Mouse (Mus musculus) MEL (cell line): Measurements from ENCODE around the gene Iqcf3.

Experiments used
- CTCF ChIP-seq, 3 experiments: IDR thresholded peaks in 2 of 3; conservative IDR thresholded peaks in 1 of 3; 2 replicates each; pipeline ENCODE4 v1.5.1; 2011 to 2012; ENCODE audit warnings: low read length in 3 of 3, low read depth in 2 of 3, mild to moderate bottlenecking in 2 of 3, improper control_type of control experiment in 1 of 3, inconsistent platforms in 1 of 3, mixed read lengths in 1 of 3, moderate library complexity in 1 of 3; ENCODE audit not compliant: control insufficient read depth in 1 of 3, insufficient read depth in 1 of 3, poor library complexity in 1 of 3, severe bottlenecking in 1 of 3
- E2F4 ChIP-seq: IDR thresholded peaks from 2 replicates; pipeline ENCODE4 v1.6.1; 2011; ENCODE audit warnings: low read depth, low read length, improper control_type of control experiment, borderline replicate concordance
- ELF1 ChIP-seq: IDR thresholded peaks from 2 replicates; pipeline ENCODE4 v1.6.1; 2014; ENCODE audit warnings: low read depth, mild to moderate bottlenecking, inconsistent platforms, low read length, improper control_type of control experiment, moderate library complexity
- HCFC1 ChIP-seq: IDR thresholded peaks from 2 replicates; pipeline ENCODE4 v1.6.1; 2012; ENCODE audit warnings: low read depth, mild to moderate bottlenecking, inconsistent platforms, low read length, improper control_type of control experiment, moderate library complexity
- MAX ChIP-seq: IDR thresholded peaks from 2 replicates; pipeline ENCODE4 v1.6.1; 2011; ENCODE audit warnings: low read length, improper control_type of control experiment
- MAZ ChIP-seq: IDR thresholded peaks from 2 replicates; pipeline ENCODE4 v1.6.1; 2012; ENCODE audit warnings: low read depth, mild to moderate bottlenecking, inconsistent platforms, low read length, improper control_type of control experiment
- POLR2A ChIP-seq, 2 experiments: IDR thresholded peaks; 2 replicates each; pipeline ENCODE4 v1.6.1; 2011 to 2012; ENCODE audit warnings: low read length in 2 of 2, mild to moderate bottlenecking in 2 of 2, control low read depth in 1 of 2, improper control_type of control experiment in 1 of 2, low read depth in 1 of 2, moderate library complexity in 1 of 2; ENCODE audit not compliant: control insufficient read depth in 1 of 2, insufficient read depth in 1 of 2, poor library complexity in 1 of 2
- POLR2AphosphoS2 ChIP-seq: IDR thresholded peaks from 2 replicates; pipeline ENCODE4 v1.6.1; 2011; ENCODE audit warnings: low read length, improper control_type of control experiment
- SMC3 ChIP-seq: IDR thresholded peaks from 2 replicates; pipeline ENCODE4 v1.6.1; 2011; ENCODE audit warnings: low read depth, low read length, improper control_type of control experiment
- TAL1 ChIP-seq: IDR thresholded peaks from 2 replicates; pipeline ENCODE4 v1.6.1; 2012; ENCODE audit warnings: mild to moderate bottlenecking, inconsistent platforms, low read length, moderate library complexity, mixed read lengths
- USF1 ChIP-seq: IDR thresholded peaks from 2 replicates; pipeline ENCODE4 v1.6.1; 2014; ENCODE audit warnings: low read depth, mild to moderate bottlenecking, inconsistent platforms, low read length, improper control_type of control experiment, moderate library complexity
- ZNF384 ChIP-seq: IDR thresholded peaks from 2 replicates; pipeline ENCODE4 v1.6.1; 2012; ENCODE audit warnings: low read depth, mild to moderate bottlenecking, inconsistent platforms, low read length, improper control_type of control experiment

GRCm38 (mm10) chr9:106471892-106472291 lies 89.5 kb downstream of the Iqcf3 start:
- TF ChIP-seq POLR2A (IDR thresholded peaks at IDR 0.05; ENCODE audit: control insufficient read depth in 1 of 2, insufficient read depth in 1 of 2, low read depth in 1 of 2, low read length in 2 of 2, poor library complexity in 1 of 2) (no peak), HCFC1 (no peak), POLR2AphosphoS2 (no peak), TAL1 (no peak), SMC3 (no peak), CTCF (IDR thresholded peaks at IDR 0.05 in 2 of 3, conservative IDR thresholded peaks at IDR 0.05 in 1 of 3; ENCODE audit: control insufficient read depth in 1 of 3, insufficient read depth in 1 of 3, low read depth in 2 of 3, low read length in 3 of 3, poor library complexity in 1 of 3, severe bottlenecking in 1 of 3) (no peak), ELF1 (no peak), E2F4 (no peak), MAZ (no peak), USF1 (no peak), ZNF384 (no peak), MAX (no peak)
